Mouse (Mus musculus) heart, adult 2 months (tissue): ENCODE measurements at regions not wholly inside any gene's neighbourhood (a gene's known extent, or its start where the extent isn't known, plus 50 kb on each side); places are given as distances from the start of the nearest gene placed in this dataset.
A peak's percentile ranks its signal among the peaks of the same experiment; 100 is the strongest.

Experiments used
- DNase-seq, 2 experiments: peaks; one replicate each; pipeline ENCODE4 v3.0.0; 2021
- H3K27ac ChIP-seq: fragments of 200-600 bp; 2 replicates; pipeline ENCODE4 v1.8.1; 2022
- H3K27me3 ChIP-seq: fragments of 200-500 bp; 2 replicates; pipeline ENCODE4 v1.6.1; 2012; ENCODE audit warnings: mild to moderate bottlenecking, low read length, inconsistent platforms, mixed read lengths; ENCODE audit not compliant: control insufficient read depth, insufficient read depth
- H3K36me3 ChIP-seq: fragments of 200-500 bp; 2 replicates; pipeline ENCODE4 v1.6.1; 2012; ENCODE audit warnings: low read length, inconsistent platforms; ENCODE audit not compliant: control insufficient read depth, insufficient read depth
- H3K4me1 ChIP-seq: fragments of 200-500 bp; 2 replicates; pipeline ENCODE4 v1.6.1; 2011; ENCODE audit warnings: low read length; ENCODE audit not compliant: control insufficient read depth, insufficient read depth
- H3K4me3 ChIP-seq: fragments of 200-600 bp; 2 replicates; pipeline ENCODE4 v1.8.1; 2022
- H3K79me2 ChIP-seq: fragments of 200-500 bp; replicated peaks from 2 replicates; pipeline ENCODE4 v1.6.1; 2012; ENCODE audit warnings: mild to moderate bottlenecking, inconsistent platforms, low read length, moderate library complexity, mixed read lengths; ENCODE audit not compliant: control insufficient read depth, insufficient read depth
- H3K9ac ChIP-seq: fragments of 200-500 bp; 2 replicates; pipeline ENCODE4 v1.6.1; 2012; ENCODE audit warnings: low read depth, mild to moderate bottlenecking, control low read depth, inconsistent platforms, low read length, mixed read lengths
- CTCF ChIP-seq: fragments of 200-600 bp; IDR thresholded peaks from 2 replicates; pipeline ENCODE4 v1.8.1; 2022; ENCODE audit warnings: antibody characterized with exemption, mild to moderate bottlenecking, moderate library complexity
- EP300 ChIP-seq: fragments of 200-500 bp; IDR thresholded peaks from 2 replicates; pipeline ENCODE4 v1.6.1; 2011; ENCODE audit warnings: low read depth, low read length, control low read depth; ENCODE audit not compliant: insufficient read depth
- POLR2A ChIP-seq: fragments of 200-500 bp; IDR thresholded peaks from 2 replicates; pipeline ENCODE4 v1.6.1; 2011; ENCODE audit warnings: mild to moderate bottlenecking, low read depth, low read length, control low read depth; ENCODE audit not compliant: insufficient read depth
- WGBS: fragments of 180-500 bp; shearing (Covaris S2); methylation state at CpG from one replicate; pipeline ENCODE4 v1.1.7; 2018; 5-methylcytosine and 5-hydroxymethylcytosine counted together
- intact Hi-C: fragments of 180-260 bp; cut with DNase I; formaldehyde crosslinking; loops from one replicate; pipeline ENCODE4 v1.15.1; 2025

DNA sequence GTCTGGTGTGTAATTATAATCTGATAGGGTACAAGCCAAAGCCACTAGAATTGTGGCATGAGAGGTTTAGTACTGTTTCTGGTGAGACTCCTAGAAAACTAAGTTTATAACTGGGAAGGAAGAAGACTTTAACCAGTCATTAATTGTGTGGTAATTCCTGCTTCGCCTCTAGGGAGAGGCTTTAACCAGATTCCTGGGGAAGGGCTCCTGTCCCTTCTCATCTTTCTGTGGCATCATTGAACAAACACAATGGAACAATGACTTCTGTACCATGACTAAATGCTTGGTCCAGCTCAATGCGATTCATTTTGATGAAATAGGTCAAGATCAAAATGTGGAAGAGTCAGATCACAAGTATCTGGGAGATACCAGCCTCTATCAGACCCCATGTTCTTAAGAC is 206.6 kb downstream of the 1700129C05Rik start:
- H3K9ac ChIP-seq = no peak overlapping the region
- WGBS = 83% methylated on average over 2 of the region's 2 CpGs
- intact Hi-C loops = no loop called here
- DNase-seq = no peak
- H3K79me2 ChIP-seq = no peaks in the 10 kb centered on the region
- H3K27ac ChIP-seq = no peak overlapping the region
- H3K36me3 ChIP-seq = no peaks in the 10 kb centered on the region
- H3K4me1 ChIP-seq = no peaks in the 10 kb centered on the region
- TF ChIP-seq CTCF (no peak), EP300 (no peak), POLR2A (no peak)
- H3K27me3 ChIP-seq = no peaks in the 10 kb centered on the region
- H3K4me3 ChIP-seq = no peak overlapping the region

DNA sequence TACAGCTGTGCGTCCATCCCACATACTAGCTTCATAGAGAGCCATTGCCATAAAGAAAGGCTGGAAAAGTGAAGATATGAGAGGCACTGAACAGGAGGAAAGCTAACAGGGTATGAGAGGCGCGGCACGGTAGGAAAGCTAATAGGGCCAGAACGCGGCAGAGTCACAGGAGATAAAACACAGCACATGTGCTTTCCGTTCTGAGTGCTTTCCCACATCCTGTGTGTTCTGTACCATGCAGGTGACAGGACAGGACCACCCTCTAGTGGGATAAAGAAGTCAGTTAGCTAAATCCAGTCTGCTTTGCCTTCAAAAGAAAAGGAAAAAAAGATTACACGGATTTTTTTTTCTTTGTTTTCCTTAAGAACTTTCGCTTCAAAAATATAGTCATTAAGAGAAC is 224.8 kb downstream of the 1700129C05Rik start:
- Histone ChIP-seq H3K4me3 (no peak overlapping the region), H3K27ac (no peak overlapping the region), H3K79me2 (no peaks in the 10 kb centered on the region), H3K36me3 (no peaks in the 10 kb centered on the region), H3K27me3 (no peaks in the 10 kb centered on the region), H3K4me1 (no peaks in the 10 kb centered on the region), H3K9ac (no peak overlapping the region)
- DNase-seq = no peak
- intact Hi-C loops = no loop called here
- WGBS = 37% methylated on average over 9 of the region's 9 CpGs
- TF ChIP-seq POLR2A = no peak
- TF ChIP-seq CTCF = peak; percentile 56

DNA sequence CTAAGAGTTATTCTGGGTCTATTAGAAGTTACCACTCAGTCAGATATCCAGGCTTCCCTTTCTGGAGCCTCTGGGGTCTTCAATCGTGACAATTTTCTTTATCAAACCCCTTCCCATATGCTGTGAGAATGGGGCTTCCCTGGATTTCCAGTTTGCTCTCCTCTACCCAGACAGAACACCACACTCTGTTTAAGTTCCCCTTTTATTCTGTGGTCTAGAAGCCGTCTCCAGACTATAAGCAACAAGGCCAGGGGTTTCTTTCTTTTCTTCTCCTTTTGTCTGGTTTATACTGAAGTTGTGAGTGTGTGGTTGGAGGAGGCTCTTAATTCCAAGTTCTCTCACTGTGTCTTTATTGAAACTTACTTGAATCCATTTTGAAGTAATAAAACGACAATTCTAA is 225.5 kb downstream of the 1700129C05Rik start:
- DNase-seq = no peak
- Histone ChIP-seq H3K36me3 (no peaks in the 10 kb centered on the region), H3K79me2 (no peaks in the 10 kb centered on the region), H3K9ac (no peak overlapping the region), H3K4me3 (no peak overlapping the region), H3K27ac (no peak overlapping the region), H3K27me3 (no peaks in the 10 kb centered on the region), H3K4me1 (no peaks in the 10 kb centered on the region)
- WGBS = 88% methylated on average over 3 of the region's 3 CpGs
- TF ChIP-seq EP300 (no peak), POLR2A (no peak), CTCF (no peak)
- intact Hi-C loops = no loop called here

DNA sequence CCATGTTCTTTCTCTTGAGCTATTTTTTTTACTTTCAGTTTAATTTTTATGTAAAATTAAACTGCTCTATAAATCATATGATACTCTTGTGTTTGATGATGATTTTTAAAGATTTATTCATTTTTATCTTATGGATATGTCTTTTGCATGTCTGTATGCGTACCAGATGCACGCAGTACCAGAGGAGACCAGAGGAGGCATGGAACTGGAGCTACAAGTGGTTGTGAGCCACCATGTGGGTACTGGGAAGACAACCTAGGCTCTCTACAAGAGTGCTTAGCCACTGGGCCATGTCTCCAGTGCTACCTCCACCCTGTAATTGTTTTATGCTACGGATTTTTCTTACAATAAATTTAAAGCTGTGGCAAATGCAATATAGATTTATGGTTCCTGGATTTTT is 227.8 kb downstream of the 1700129C05Rik start:
- H3K79me2 ChIP-seq = no peaks in the 10 kb centered on the region
- H3K9ac ChIP-seq = no peak overlapping the region
- no peak for DNase-seq
- WGBS = 93% methylated on average over 3 of the region's 3 CpGs
- no peak for TF ChIP-seq EP300
- TF ChIP-seq POLR2A = no peak
- TF ChIP-seq CTCF = peak; percentile 34
- H3K4me1 ChIP-seq = no peaks in the 10 kb centered on the region
- intact Hi-C loops = no loop called here
- no peak overlapping the region for H3K4me3 ChIP-seq
- H3K27ac ChIP-seq = no peak overlapping the region
- H3K27me3 ChIP-seq = no peaks in the 10 kb centered on the region
- H3K36me3 ChIP-seq = no peaks in the 10 kb centered on the region

DNA sequence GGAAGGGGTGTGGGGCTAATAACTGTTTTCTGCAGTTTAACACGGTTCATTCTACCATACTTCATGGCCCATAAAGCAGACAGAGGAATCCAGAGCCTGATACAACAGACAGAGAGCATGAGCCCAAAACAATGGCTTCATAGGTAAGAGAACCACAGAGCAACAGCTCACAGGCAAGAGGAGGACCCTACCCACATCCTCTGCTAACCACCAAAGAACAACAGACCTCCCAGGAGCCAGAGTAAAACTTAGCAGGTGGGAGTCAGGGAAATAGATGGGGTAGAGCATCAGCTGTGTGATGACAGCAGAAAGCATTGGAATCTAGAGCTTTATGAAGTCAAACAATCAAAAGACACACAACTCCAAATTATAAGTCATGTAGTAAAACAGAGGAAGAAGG is 231.8 kb downstream of the 1700129C05Rik start:
- no peak overlapping the region for H3K9ac ChIP-seq
- no peak overlapping the region for H3K4me3 ChIP-seq
- intact Hi-C loops = no loop called here
- no peak for DNase-seq
- no peaks in the 10 kb centered on the region for H3K79me2 ChIP-seq
- no peaks in the 10 kb centered on the region for H3K36me3 ChIP-seq
- no peaks in the 10 kb centered on the region for H3K4me1 ChIP-seq
- H3K27me3 ChIP-seq = no peaks in the 10 kb centered on the region
- WGBS = 92% methylated on average over 1 of the region's 1 CpGs
- H3K27ac ChIP-seq = no peak overlapping the region
- TF ChIP-seq CTCF = no peak
- no peak for TF ChIP-seq EP300
- TF ChIP-seq POLR2A = no peak

DNA sequence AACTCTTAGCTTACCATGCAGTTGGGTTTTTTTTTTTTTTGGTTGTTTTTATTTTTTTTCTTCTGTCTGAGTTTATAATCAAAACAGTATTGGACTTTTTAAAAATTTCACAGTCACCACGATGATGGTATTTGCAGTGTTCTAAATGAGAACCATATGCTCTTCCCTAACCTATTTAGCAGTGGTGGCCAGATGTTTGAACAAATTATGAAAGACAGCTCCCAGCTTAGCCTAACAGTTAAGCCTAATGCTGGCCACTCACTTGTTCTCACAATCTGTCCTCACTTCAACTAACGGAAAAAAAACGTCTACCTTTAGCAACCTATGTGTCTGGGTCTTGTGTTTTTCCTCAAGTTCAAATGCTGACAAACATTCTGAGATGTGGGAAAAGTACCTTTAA is 234.8 kb downstream of the 1700129C05Rik start:
- Histone ChIP-seq H3K9ac (no peak overlapping the region), H3K4me3 (no peak overlapping the region), H3K4me1 (no peaks in the 10 kb centered on the region), H3K79me2 (no peaks in the 10 kb centered on the region), H3K27ac (no peak overlapping the region), H3K36me3 (no peaks in the 10 kb centered on the region), H3K27me3 (no peaks in the 10 kb centered on the region)
- TF ChIP-seq CTCF (no peak), EP300 (no peak), POLR2A (no peak)
- DNase-seq = no peak
- WGBS = 64% methylated on average over 3 of the region's 3 CpGs
- intact Hi-C loops = no loop called here

DNA sequence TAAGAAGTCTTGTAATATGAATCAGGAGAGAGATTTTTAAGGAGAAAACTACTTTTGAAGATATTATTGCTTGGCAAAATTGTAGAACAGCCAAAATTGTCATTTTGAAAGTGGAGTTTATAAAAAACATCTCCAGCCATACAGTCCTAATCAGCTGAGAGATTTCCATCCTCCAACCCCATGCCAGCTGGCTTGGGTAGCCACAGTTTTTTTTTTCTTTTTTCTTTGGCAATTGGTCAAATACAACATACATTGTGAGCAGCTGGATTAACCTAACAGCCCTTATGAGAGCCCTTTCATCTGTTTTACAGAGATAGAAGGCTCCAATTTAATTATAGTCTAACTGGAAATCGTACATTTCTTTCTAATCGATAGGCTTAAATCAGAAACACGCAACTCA is 235.3 kb downstream of the 1700129C05Rik start:
- no peaks in the 10 kb centered on the region for H3K36me3 ChIP-seq
- no peak for DNase-seq
- no peaks in the 10 kb centered on the region for H3K27me3 ChIP-seq
- TF ChIP-seq EP300 (no peak), CTCF (no peak), POLR2A (no peak)
- no peak overlapping the region for H3K27ac ChIP-seq
- intact Hi-C loops = no loop called here
- H3K9ac ChIP-seq = no peak overlapping the region
- H3K79me2 ChIP-seq = no peaks in the 10 kb centered on the region
- H3K4me3 ChIP-seq = no peak overlapping the region
- H3K4me1 ChIP-seq = no peaks in the 10 kb centered on the region
- whole genome bisulfite sequencing = 72% methylated on average over 3 of the region's 3 CpGs
